Mouse (Mus musculus) T-cell, adult 66 days (primary cell): ENCODE results near the gene Rbp4. TPM values are rescaled to one million over a fixed set of nuclear protein-coding genes. Genes with fewer than 3 reads are reported as not detected.

Source experiments
- total RNA-seq, 2 experiments: library from RNA; stranded (reverse); gene quantifications; 3 replicates in 1 of 2; 4 replicates in 1 of 2; pipeline ENCODE4 v1.2.4; 2023

The Rbp4 gene
- not detected for total RNA-seq

GRCm38 (mm10) chr19:38125219-38125610 is at the start of gene Rbp4:
TSS of gene Rbp4 (minus strand) at chr19:38125281.

DNA sequence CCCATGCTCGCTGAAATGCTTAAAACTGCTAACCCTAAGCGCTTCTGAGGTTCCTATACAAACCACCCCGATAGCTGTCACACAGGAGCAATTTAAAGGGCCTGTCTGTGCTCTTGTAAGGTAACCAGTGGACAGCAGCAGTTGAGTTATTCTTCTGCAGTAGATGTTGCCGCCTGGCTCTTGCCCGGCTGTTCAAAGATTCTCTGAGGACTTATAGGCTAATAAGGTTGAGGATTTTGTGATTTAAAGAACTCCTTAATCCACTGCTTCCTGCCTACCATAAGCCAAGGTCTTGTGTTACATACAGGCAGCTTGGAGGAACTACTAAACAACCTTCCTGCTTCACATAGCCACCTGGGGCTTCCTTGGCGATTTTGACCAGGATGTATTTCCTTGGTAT is 7.4 kb upstream of the Rbp4 start, which contains the start of gene Pde6c:
Pde6c (plus strand) TSS at position 301 of the 400 bp plus-strand sequence.

GRCm38 (mm10) chr19:38096858-38097758 is 28.0 kb downstream of the Rbp4 start, which contains the start of gene Ffar4:
TSS of gene Ffar4 (plus strand) at chr19:38097071.

Other genes starting within 250 kb of the Rbp4 start
- 1 to 10 TPM in 1 of 2 experiments, under 1 TPM in 1; 0.44 to 1.3 TPM for gene Myof, start 81.7 kb downstream of the Rbp4 start, total RNA-seq
- gene Cep55, start 70.3 kb downstream of the Rbp4 start, total RNA-seq = 1 to 10 TPM; 1.3 to 3.4 TPM
- not detected for gene Ffar4, start 28.2 kb downstream of the Rbp4 start, total RNA-seq
- not detected for gene Pde6c, start 7.5 kb upstream of the Rbp4 start, total RNA-seq
- gene Fra10ac1, start 98.9 kb upstream of the Rbp4 start, total RNA-seq = 10 to 100 TPM; 18.6 to 23.1 TPM
- gene Lgi1, start 139.3 kb upstream of the Rbp4 start, total RNA-seq = not detected